Mouse (Mus musculus) limb, embryonic 12.5 days (tissue): ENCODE measurements around the gene Rpl36al. TPM values are rescaled to one million over a fixed set of nuclear protein-coding genes. Genes with fewer than 3 reads are reported as not detected.
A peak's percentile ranks its signal among the peaks of the same experiment; 100 is the strongest.

ENCODE experiments used
- ATAC-seq: fragments of 200-750 bp; cut with Nextera tagmentation; 2 replicates; pipeline ENCODE4 v1.8.0; 2017; ENCODE audit warnings: low read depth, moderate TSS enrichment; ENCODE audit not compliant: insufficient number of reproducible peaks, insufficient read depth, low FRiP score, low TSS enrichment
- H3K27ac ChIP-seq: fragments of 300-500 bp; sonication (generic); 2 replicates; pipeline ENCODE4 v1.5.1; 2016; ENCODE audit warnings: mild to moderate bottlenecking, moderate library complexity
- H3K27me3 ChIP-seq: fragments of 300-500 bp; sonication (generic); 2 replicates; pipeline ENCODE4 v1.6.1; 2016; ENCODE audit warnings: mild to moderate bottlenecking, moderate library complexity
- H3K36me3 ChIP-seq: fragments of 300-500 bp; sonication (generic); 2 replicates; pipeline ENCODE4 v1.6.1; 2016; ENCODE audit warnings: mild to moderate bottlenecking, moderate library complexity
- H3K4me1 ChIP-seq: fragments of 300-500 bp; sonication (generic); replicated peaks from 2 replicates; pipeline ENCODE4 v1.6.1; 2016
- H3K4me2 ChIP-seq: fragments of 300-500 bp; sonication (generic); 2 replicates; pipeline ENCODE4 v1.6.1; 2016; ENCODE audit warnings: mild to moderate bottlenecking, moderate library complexity
- H3K4me3 ChIP-seq: fragments of 300-500 bp; sonication (generic); replicated peaks from 2 replicates; pipeline ENCODE4 v1.5.1; 2016; ENCODE audit warnings: mild to moderate bottlenecking
- H3K9ac ChIP-seq: fragments of 300-500 bp; sonication (generic); replicated peaks from 2 replicates; pipeline ENCODE4 v1.6.1; 2016; ENCODE audit warnings: mild to moderate bottlenecking, moderate library complexity
- H3K9me3 ChIP-seq: fragments of 300-500 bp; sonication (generic); 2 replicates; pipeline ENCODE4 v1.6.1; 2016; ENCODE audit warnings: mild to moderate bottlenecking, moderate library complexity
- WGBS: fragments of 180-500 bp; shearing (Covaris S2); methylation state at CpG from one replicate; pipeline ENCODE4 v1.1.7; 2016; 5-methylcytosine and 5-hydroxymethylcytosine counted together
- polyA plus RNA-seq: library from polyadenylated mRNA; unstranded; fragments of >200 nt; fragmentation: Nextera tagmentation; extraction: Ambion mirVana; gene quantifications from 2 replicates; pipeline ENCODE4 v1.2.1, GENCODE M21; 2016

The Rpl36al gene
- 555 and 558 TPM in 2 replicates for polyA plus RNA-seq

GRCm38 (mm10) chr12:69183583-69184308 is at the start of gene Rpl36al, which contains the start of gene Mgat2:
Rpl36al (minus strand) TSS chr12:69184083.
Mgat2 (plus strand) TSS chr12:69184157.
- Histone ChIP-seq H3K4me2 (peak within 1 kb of the TSS; percentile 94), H3K9ac (peak within 1 kb of the TSS; percentile 94), H3K9me3 (no peaks in the 10 kb centered on the region), H3K4me1 (peaks cover 12% of the 10 kb centered on the region), H3K27me3 (no peaks in the 10 kb centered on the region), H3K4me3 (peak within 1 kb of the TSS; percentile 91), H3K27ac (peak within 1 kb of the TSS; percentile 92), H3K36me3 (peaks cover 30% of the 10 kb centered on the region)
- peak; percentile 99 for ATAC-seq
- WGBS = under 1% methylated on average over 84 of the region's 84 CpGs

GRCm38 (mm10) chr12:69229251-69229650 is 45.4 kb upstream of the Rpl36al start:
- WGBS = 69% methylated on average over 2 of the region's 2 CpGs
- H3K4me2 ChIP-seq = no peak overlapping the region
- H3K27me3 ChIP-seq = no peaks in the 10 kb centered on the region
- no peaks in the 10 kb centered on the region for H3K9me3 ChIP-seq
- H3K36me3 ChIP-seq = peaks cover 15% of the 10 kb centered on the region; the same call in 1 of the 2 replicates
- no peak for ATAC-seq
- H3K9ac ChIP-seq = no peak overlapping the region
- H3K4me3 ChIP-seq = no peak overlapping the region
- peaks cover 6% of the 10 kb centered on the region for H3K4me1 ChIP-seq
- no peak overlapping the region for H3K27ac ChIP-seq

- ATAC-seq = peak; percentile 94
- H3K9me3 ChIP-seq = no peaks in the 10 kb centered on the region
- H3K9ac ChIP-seq = peak within 1 kb of the TSS; percentile 55
- H3K4me1 ChIP-seq = peaks cover 6% of the 10 kb centered on the region
- H3K27me3 ChIP-seq = no peaks in the 10 kb centered on the region
- H3K4me2 ChIP-seq = peak within 1 kb of the TSS; percentile 59
- peak within 1 kb of the TSS; percentile 61 for H3K4me3 ChIP-seq
- under 1% methylated on average over 37 of the region's 37 CpGs for WGBS
- H3K27ac ChIP-seq = peak within 1 kb of the TSS; percentile 90
- peaks cover 27% of the 10 kb centered on the region for H3K36me3 ChIP-seq
These were observed 44.0 kb upstream of the Rpl36al start, which contains the start of gene Pole2 for GRCm38 (mm10) chr12:69227776-69228466. Pole2 (minus strand) TSS chr12:69228195.

GRCm38 (mm10) chr12:69220613-69221277 is 36.9 kb upstream of the Rpl36al start:
- Histone ChIP-seq H3K9ac (no peak overlapping the region), H3K4me1 (no peaks in the 10 kb centered on the region), H3K27ac (no peak overlapping the region), H3K27me3 (no peaks in the 10 kb centered on the region), H3K4me2 (no peak overlapping the region), H3K4me3 (no peak overlapping the region), H3K9me3 (no peaks in the 10 kb centered on the region), H3K36me3 (peaks cover 87% of the 10 kb centered on the region)
- 90% methylated on average over 19 of the region's 19 CpGs for WGBS
- no peak for ATAC-seq

- H3K27me3 ChIP-seq = no peaks in the 10 kb centered on the region
- 93% methylated on average over 7 of the region's 7 CpGs for WGBS
- no peak overlapping the region for H3K27ac ChIP-seq
- no peak overlapping the region for H3K4me2 ChIP-seq
- H3K4me3 ChIP-seq = no peak overlapping the region
- H3K9ac ChIP-seq = no peak overlapping the region
- H3K4me1 ChIP-seq = no peaks in the 10 kb centered on the region
- peaks cover 97% of the 10 kb centered on the region for H3K36me3 ChIP-seq
- ATAC-seq = no peak
- H3K9me3 ChIP-seq = no peaks in the 10 kb centered on the region
These were observed 32.7 kb upstream of the Rpl36al start for GRCm38 (mm10) chr12:69216587-69216986.

GRCm38 (mm10) chr12:69215000-69215785 is 31.3 kb upstream of the Rpl36al start:
- H3K36me3 ChIP-seq = peaks cover 91% of the 10 kb centered on the region
- no peak overlapping the region for H3K27ac ChIP-seq

GRCm38 (mm10) chr12:69214393-69214792 is 30.5 kb upstream of the Rpl36al start:
- H3K27me3 ChIP-seq = no peaks in the 10 kb centered on the region
- no peak overlapping the region for H3K27ac ChIP-seq
- no peak overlapping the region for H3K4me3 ChIP-seq
- H3K9me3 ChIP-seq = no peaks in the 10 kb centered on the region
- H3K9ac ChIP-seq = no peak overlapping the region
- no peak for ATAC-seq
- peaks cover 90% of the 10 kb centered on the region for H3K36me3 ChIP-seq
- 90% methylated on average over 7 of the region's 7 CpGs for WGBS
- no peak overlapping the region for H3K4me2 ChIP-seq
- no peaks in the 10 kb centered on the region for H3K4me1 ChIP-seq

More at GRCm38 (mm10) chr12:69215000-69215785, 31.3 kb upstream of the Rpl36al start:
- Histone ChIP-seq H3K9ac (no peak overlapping the region), H3K4me1 (no peaks in the 10 kb centered on the region), H3K4me2 (no peak overlapping the region), H3K9me3 (no peaks in the 10 kb centered on the region), H3K27me3 (no peaks in the 10 kb centered on the region), H3K4me3 (no peak overlapping the region)
- ATAC-seq = no peak
- WGBS = 92% methylated on average over 3 of the region's 3 CpGs

GRCm38 (mm10) chr12:69213186-69213777 is 29.4 kb upstream of the Rpl36al start:
- peaks cover 87% of the 10 kb centered on the region for H3K36me3 ChIP-seq
- 94% methylated on average over 13 of the region's 13 CpGs for WGBS

GRCm38 (mm10) chr12:69211057-69211456 is 27.2 kb upstream of the Rpl36al start:
- Histone ChIP-seq H3K27ac (peak overlapping the region; percentile 37; the same call in 1 of the 2 replicates), H3K9me3 (no peaks in the 10 kb centered on the region), H3K27me3 (no peaks in the 10 kb centered on the region), H3K36me3 (peaks cover 84% of the 10 kb centered on the region), H3K4me1 (no peaks in the 10 kb centered on the region), H3K4me3 (no peak overlapping the region), H3K9ac (no peak overlapping the region), H3K4me2 (no peak overlapping the region)
- WGBS = 84% methylated on average over 5 of the region's 5 CpGs
- ATAC-seq = no peak

More at GRCm38 (mm10) chr12:69213186-69213777, 29.4 kb upstream of the Rpl36al start:
- Histone ChIP-seq H3K4me2 (no peak overlapping the region), H3K27me3 (no peaks in the 10 kb centered on the region), H3K27ac (no peak overlapping the region), H3K4me3 (no peak overlapping the region), H3K9me3 (no peaks in the 10 kb centered on the region), H3K9ac (no peak overlapping the region), H3K4me1 (no peaks in the 10 kb centered on the region)
- no peak for ATAC-seq
